In genomic region chr11:69471491-69471890, GRCm38 (mm10) we compare ENCODE assay signal across 16 mouse cellular contexts. TPM values are rescaled to one million over a fixed set of nuclear protein-coding genes. Genes with fewer than 3 reads are reported as not detected.
DNase-seq lines count a peak whose midpoint lies in the region; ATAC-seq and TF ChIP-seq lines count a peak whose summit lies in the region.
"Had no signal": no experiment of that assay in that cellular context is flagged by ENCODE, and none has a peak within 500 bp of the region (broad histone marks: within the 10 kb centered on the region; RNA-seq: fewer than 3 reads in every experiment).

No protein-coding gene starts in this region.

- no peak overlapping the region for H3K4me2 ChIP-seq in intestine, embryonic 15.5 days (replicated peaks)
- no peak overlapping the region for H3K4me2 ChIP-seq in intestine, postnatal 0 days (replicated peaks; ENCODE audit: low read depth)
- H3K4me2 ChIP-seq: liver, embryonic 15.5 days; stomach, embryonic 15.5 days had no signal

- ATAC-seq in intestine, embryonic 15.5 days = 0 out of 2 replicates have a peak, but pooled peaks have one; percentile 24
- ATAC-seq in intestine, postnatal 0 days = no peak

- no peaks in the 10 kb centered on the region for H3K36me3 ChIP-seq in intestine, embryonic 15.5 days
- no peaks in the 10 kb centered on the region for H3K36me3 ChIP-seq in intestine, postnatal 0 days (ENCODE audit: control insufficient read depth, insufficient read depth)
- H3K36me3 ChIP-seq: liver, embryonic 15.5 days; stomach, embryonic 15.5 days had no signal

- H3K9ac ChIP-seq in intestine, embryonic 15.5 days = no peak overlapping the region
- no peak overlapping the region for H3K9ac ChIP-seq in intestine, postnatal 0 days (ENCODE audit: low read depth, low read length)
- H3K9ac ChIP-seq: liver, embryonic 15.5 days; stomach, embryonic 15.5 days had no signal

- H3K27me3 ChIP-seq in intestine, embryonic 15.5 days (replicated peaks) = no peaks in the 10 kb centered on the region
- H3K27me3 ChIP-seq in intestine, postnatal 0 days (replicated peaks; ENCODE audit: control insufficient read depth, insufficient read depth, low read length) = no peaks in the 10 kb centered on the region

- H3K4me3 ChIP-seq in intestine, embryonic 15.5 days (replicated peaks) = no peak overlapping the region
- H3K4me3 ChIP-seq in intestine, postnatal 0 days (ENCODE audit: low read depth, low read length) = no peak overlapping the region
- H3K4me3 ChIP-seq: heart, adult 2 months; liver, embryonic 15.5 days; myocyte; stomach, embryonic 15.5 days had no signal

- WGBS in intestine, embryonic 15.5 days = 14% methylated on average over 8 of the region's 8 CpGs
- 13% methylated on average over 8 of the region's 8 CpGs for WGBS in intestine, postnatal 0 days

- no peak for TF ChIP-seq CTCF in intestine, postnatal 0 days (IDR thresholded peaks at IDR 0.05; ENCODE audit: low read depth)

- H3K9me3 ChIP-seq in intestine, embryonic 15.5 days = no peaks in the 10 kb centered on the region
- no peaks in the 10 kb centered on the region for H3K9me3 ChIP-seq in intestine, postnatal 0 days (ENCODE audit: control insufficient read depth)
- H3K9me3 ChIP-seq: liver, embryonic 15.5 days; stomach, embryonic 15.5 days had no signal

- DNase-seq in CD4-positive helper T cell, adult 2 months (ENCODE audit: low read depth, low spot score) = peak; percentile 7
- peak; percentile 77 for DNase-seq in Muller cell, postnatal 12 days (ENCODE audit: inconsistent ontology term)
- DNase-seq in gonadal fat pad, adult 2 months (ENCODE audit: low read depth) = peak; percentile 36
- DNase-seq in cerebellum, postnatal 36 days = no peak
- DNase-seq in lung, adult 18-20 months = no peak
- DNase-seq: cerebellum, postnatal 25 days; heart, adult 2 months; kidney, adult 9 months; left cerebral cortex, postnatal 4 days; right cerebral cortex, postnatal 4 days; thymus, postnatal 36 days had no signal

- peaks cover 3% of the 10 kb centered on the region; the same call in 1 of the 2 replicates for H3K4me1 ChIP-seq in intestine, embryonic 15.5 days (replicated peaks)
- no peaks in the 10 kb centered on the region for H3K4me1 ChIP-seq in intestine, postnatal 0 days (replicated peaks; ENCODE audit: control insufficient read depth, insufficient read depth, low read length)
- H3K4me1 ChIP-seq: stomach, embryonic 15.5 days had no signal

- no peak overlapping the region for H3K27ac ChIP-seq in intestine, embryonic 15.5 days
- H3K27ac ChIP-seq in intestine, postnatal 0 days (ENCODE audit: low read depth, low read length) = no peak overlapping the region
- H3K27ac ChIP-seq: heart, adult 2 months; liver, embryonic 15.5 days; stomach, embryonic 15.5 days had no signal

RNA-seq across cellular contexts. Expression of gene Kdm6b, which starts 58.0 kb away (rescaled TPM):
- 23.7 and 24.3 TPM in 2 replicates for polyA plus RNA-seq in intestine, embryonic 15.5 days (2015; fragmentation: Nextera tagmentation; extraction: Ambion mirVana)
- polyA plus RNA-seq in intestine, postnatal 0 days (2015; fragmentation: Nextera tagmentation; extraction: Ambion mirVana) = 18.2 and 23.6 TPM in 2 replicates
- 7.3 and 17.3 TPM in 2 replicates for polyA plus RNA-seq in gonadal fat pad, adult 2 months (2012; rRNA removed)

Comparison
In these comparisons a context has a peak if more than half of its experiments do, and no peak if none do; other contexts are left out.
1. DNase-seq: peak in CD4-positive helper T cell, adult 2 months (single experiment), Muller cell, postnatal 12 days (single experiment) and gonadal fat pad, adult 2 months (single experiment); none in cerebellum, postnatal 36 days (0 of 2) and lung, adult 18-20 months (0 of 2).